Mouse (Mus musculus) heart, postnatal 10 days (tissue): Measurements from ENCODE around the gene Pdcd10. TPM values are rescaled to one million over a fixed set of nuclear protein-coding genes. Genes with fewer than 3 reads are reported as not detected.
A peak's percentile ranks its signal among the peaks of the same experiment; 100 is the strongest.

Experiments
- DNase-seq, 2 experiments: peaks; one replicate each; pipeline ENCODE4 v3.0.0; 2021
- intact Hi-C: fragments of 180-260 bp; cut with DNase I; formaldehyde crosslinking; loops from one replicate; pipeline ENCODE4 v1.15.1; 2025
- total RNA-seq, 2 experiments: library from RNA; stranded (reverse); gene quantifications; 2 replicates each; pipeline ENCODE4 v1.2.3; 2021

Gene Pdcd10
- total RNA-seq, result 10 to 100 TPM; 36.2 to 37.1 TPM

DNA sequence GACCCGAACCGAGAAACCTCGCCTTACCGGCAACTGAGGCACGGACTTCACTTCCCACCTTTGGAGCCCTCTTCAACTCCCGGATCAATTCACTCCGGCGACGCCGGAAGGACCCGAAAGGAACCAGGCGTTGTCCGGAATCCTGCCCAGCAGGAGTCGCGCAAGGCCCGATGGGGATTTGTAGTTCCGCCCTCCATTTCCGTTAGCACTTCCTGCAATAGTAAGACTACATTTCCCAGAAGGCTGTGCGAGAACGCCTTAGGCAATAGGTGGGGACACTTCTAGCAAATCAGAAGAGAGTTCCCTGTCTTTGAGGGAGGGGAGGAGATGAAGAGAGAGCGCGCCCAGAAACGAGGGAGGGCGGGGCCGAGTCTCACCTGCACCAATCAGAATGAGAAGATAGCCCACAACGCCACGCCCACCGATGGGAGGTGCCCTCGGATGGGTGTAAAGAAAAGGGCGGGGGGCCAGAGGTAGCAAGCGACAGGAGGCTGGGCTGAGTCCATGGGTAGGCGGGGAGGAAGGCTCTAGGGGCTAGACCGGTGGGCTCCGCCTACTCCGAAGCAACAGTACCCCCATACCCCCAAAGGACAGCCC lies at the start of gene Pdcd10:
Pdcd10 (minus strand) TSS at position 162 of the 597 bp plus-strand sequence.
- intact Hi-C loops, result no loop called here
- peak; percentile 99 for DNase-seq

GRCm38 (mm10) chr3:75584898-75585297 lies 28.2 kb upstream of the Pdcd10 start:
- no peak for DNase-seq
- intact Hi-C loops, result no loop called here

- DNase-seq, result peak in 1 of 2 experiments; percentile 4
Observed at GRCm38 (mm10) chr3:75583293-75583692, 26.6 kb upstream of the Pdcd10 start.

DNA sequence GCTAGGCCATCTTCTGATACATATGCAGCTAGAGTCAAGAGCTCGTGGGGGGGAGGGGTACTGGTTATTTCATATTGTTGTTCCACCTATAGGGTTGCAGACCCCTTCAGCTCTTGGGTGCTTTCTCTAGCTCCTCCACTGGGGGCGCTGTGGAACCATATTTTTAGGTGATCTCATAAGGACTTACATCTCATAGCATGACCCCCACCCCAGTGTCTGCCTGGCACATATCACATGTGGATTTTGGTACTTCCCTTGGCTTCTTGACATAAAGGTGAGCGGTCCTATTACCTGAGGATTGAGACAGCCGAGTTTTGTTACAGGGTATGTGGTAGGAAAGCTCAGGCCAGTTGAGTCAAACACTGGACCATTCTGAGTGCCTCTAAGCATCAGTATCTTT lies 22.7 kb upstream of the Pdcd10 start:
- peak in 1 of 2 experiments; percentile 25 for DNase-seq
- intact Hi-C loops, result no loop called here

More at GRCm38 (mm10) chr3:75583293-75583692, 26.6 kb upstream of the Pdcd10 start:
- intact Hi-C loops, result no loop called here

DNA sequence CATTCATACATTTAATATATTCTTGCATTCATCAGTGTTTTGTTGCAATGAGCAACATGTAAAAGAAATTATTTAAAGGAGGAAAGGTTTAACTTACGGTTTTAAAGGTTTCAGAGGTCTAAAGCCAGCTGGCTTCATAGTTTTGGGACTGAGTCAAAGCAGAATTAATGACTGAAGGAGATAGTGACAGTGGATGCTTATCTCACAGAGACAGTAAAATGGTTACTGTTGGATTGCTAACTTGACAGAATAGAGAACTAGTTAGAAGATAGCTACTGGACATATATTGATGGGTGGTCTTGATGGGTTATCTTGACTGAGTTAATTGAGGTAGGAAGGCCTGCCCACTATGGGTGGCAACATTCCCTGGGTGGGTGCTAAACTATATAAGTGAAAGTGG lies 18.9 kb upstream of the Pdcd10 start:
- intact Hi-C loops, result no loop called here
- DNase-seq, result no peak

- DNase-seq, result no peak
- intact Hi-C loops, result no loop called here
Observed at GRCm38 (mm10) chr3:75574074-75574473, 17.4 kb upstream of the Pdcd10 start.

DNA sequence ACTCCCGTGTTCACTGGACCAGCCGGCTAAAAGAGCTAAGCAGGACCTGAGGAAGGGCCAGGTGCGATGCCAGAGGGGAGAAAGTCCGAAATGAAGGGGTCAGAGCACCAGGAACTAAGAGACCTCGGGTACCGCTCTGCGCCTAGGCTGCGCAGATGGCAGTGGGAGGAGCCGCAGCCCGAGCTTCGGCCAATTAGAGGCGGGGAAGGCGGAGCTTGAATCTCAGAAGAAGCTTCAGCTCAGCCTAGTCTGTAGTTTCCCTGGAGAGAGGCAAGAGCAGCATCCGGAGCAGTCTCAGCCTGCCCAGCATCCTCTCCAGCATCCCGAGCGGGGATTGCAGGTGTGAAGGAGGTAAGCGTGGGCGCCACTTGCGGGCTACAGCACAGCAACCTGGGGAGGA lies 636 bp upstream of the Pdcd10 start, which contains the start of gene Serpini1:
Serpini1 (plus strand) TSS at position 256 of the 400 bp plus-strand sequence.
- intact Hi-C loops, result no loop called here
- peak; percentile 89 to 91 for DNase-seq

GRCm38 (mm10) chr3:75556121-75556694 lies 448 bp downstream of the Pdcd10 start:
- no peak for DNase-seq
- intact Hi-C loops, result no loop called here

DNA sequence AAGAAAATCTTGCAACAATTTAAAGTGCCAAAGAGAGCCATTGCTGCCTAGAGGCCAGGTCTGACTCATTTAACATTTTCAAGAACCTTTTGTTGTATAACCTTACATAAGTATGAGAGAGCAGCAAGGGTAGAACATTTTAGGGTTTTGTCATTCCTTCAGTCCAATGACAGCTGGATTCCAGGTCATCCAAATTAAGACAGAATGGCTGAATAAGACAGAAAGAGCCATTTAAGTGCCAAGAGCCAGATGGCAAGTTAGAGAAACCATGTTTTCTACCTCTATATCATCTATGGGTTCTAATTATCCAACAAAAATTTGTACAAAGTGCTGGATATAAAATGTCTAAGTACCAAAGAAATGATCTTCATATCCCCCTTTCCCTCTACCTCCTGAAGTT lies 5.4 kb downstream of the Pdcd10 start:
- no peak for DNase-seq
- intact Hi-C loops, result no loop called here

DNA sequence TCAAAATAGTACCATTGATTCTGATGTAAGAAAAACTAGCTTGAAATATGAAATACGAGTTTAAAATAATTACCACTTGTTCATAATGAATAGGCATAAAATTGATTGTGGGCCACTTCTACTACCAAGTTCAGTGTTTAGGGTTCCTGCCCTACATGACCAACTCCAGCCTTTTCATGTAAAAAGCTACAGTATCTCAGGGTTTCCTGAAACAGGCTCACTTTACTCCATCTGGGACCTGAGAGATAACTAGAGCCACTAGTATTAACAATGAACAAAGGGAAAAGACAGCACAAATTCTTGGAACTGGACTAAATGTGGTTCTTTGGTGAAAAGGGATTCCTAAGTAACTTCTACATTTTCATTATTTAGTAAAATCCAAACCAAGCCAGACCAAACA lies 12.4 kb downstream of the Pdcd10 start:
- no peak for DNase-seq
- intact Hi-C loops, result no loop called here

GRCm38 (mm10) chr3:75542852-75543251 lies 13.8 kb downstream of the Pdcd10 start:
- intact Hi-C loops, result no loop called here
- peak; percentile 43 to 50 for DNase-seq

GRCm38 (mm10) chr3:75541259-75541658 lies 15.4 kb downstream of the Pdcd10 start:
- intact Hi-C loops, result no loop called here
- no peak for DNase-seq

- intact Hi-C loops, result no loop called here
- no peak for DNase-seq
Observed at GRCm38 (mm10) chr3:75534045-75534834, 22.4 kb downstream of the Pdcd10 start.

DNA sequence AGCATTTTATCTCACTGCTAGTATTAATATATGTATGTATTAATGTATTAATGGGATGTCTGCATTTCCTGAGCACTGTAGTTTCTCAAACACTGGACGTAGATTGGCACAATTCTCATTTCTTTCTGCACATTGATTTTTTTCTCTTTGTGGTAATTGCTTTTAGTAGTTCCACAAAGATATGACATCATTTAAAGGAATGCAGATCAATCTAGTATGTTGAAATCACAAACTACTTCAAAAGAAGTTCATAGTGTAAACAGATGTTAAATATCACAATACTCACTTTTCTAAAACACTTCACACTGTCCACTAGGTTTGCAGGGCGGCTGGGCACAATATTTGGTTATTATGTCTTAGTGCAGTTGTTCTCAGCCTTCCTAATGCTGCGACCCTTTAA lies 25.6 kb downstream of the Pdcd10 start:
- intact Hi-C loops, result no loop called here
- DNase-seq, result no peak

GRCm38 (mm10) chr3:75522527-75522926 lies 34.1 kb downstream of the Pdcd10 start:
- intact Hi-C loops, result no loop called here
- DNase-seq, result no peak

DNA sequence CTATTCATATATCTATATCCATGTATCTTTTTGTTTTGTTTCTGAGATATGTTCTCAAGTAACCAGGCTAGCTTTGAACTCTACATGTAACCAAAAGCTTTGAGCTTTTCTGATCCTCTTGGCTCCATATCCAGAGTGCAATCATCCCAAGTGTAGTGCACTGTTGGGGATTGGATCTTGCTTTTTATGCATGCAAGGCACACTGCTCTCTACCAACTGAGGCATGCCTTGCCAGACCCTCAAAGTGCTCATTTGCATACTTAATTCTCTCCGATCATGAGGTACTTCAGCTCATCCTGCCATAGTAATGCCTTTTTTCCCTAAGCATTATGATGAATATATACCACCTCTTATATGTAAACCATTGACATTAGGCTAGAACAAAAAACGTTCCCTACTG lies 35.3 kb downstream of the Pdcd10 start:
- intact Hi-C loops, result no loop called here
- no peak for DNase-seq

- DNase-seq, result peak; percentile 37 to 68
- intact Hi-C loops, result loop anchor here (2.0 to 10.0 kb wide), 2 partner anchors 197 to 299 kb away; no protein-coding TSS in a partner anchor
Observed at GRCm38 (mm10) chr3:75517631-75518250, 38.9 kb downstream of the Pdcd10 start.

DNA sequence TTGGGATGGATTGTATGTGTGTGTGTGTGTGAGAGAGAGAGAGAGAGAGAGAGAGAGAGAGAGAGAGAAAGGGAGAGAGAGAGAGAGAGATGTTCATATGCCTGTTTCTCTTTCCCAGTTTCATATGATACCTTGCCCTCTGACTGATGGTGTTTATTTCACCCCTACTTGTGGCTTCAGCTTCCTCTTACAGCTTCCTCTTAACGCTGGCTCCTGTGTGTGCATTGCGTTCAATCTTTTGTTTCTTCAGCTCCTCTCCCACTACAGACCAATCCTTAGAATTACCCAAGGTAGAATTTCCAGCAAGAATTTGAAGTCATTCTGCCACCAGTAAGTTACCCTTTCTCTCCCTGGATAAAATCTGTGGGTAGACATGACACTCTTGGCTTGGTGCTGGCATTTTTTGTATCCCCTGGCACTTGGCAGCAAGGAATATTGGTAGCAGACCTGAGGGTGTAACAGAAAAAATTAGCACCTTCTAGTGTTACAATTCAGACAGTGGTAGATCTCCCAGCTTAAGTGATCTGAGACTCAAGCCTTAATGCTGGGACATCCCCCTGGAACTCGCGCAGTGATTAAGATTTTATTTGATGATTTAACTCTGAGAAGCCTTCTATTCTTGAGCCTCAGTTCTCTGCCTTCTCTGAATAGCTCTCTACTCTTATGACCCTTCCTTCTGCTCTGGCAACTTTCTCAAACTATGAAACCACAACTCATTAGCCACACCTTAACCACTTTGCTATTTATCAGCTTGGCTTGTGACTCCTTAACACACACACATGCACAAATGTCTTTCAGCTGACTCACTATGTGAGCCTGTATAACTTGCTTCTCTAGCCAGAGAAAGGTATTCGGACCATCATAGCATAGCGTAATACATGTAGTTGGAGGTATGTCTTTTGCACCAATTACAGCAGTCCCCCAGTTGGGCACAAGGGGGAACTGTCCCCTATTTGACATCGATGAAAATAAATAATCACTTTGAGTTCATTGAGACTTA lies 57.4 kb downstream of the Pdcd10 start:
- DNase-seq, result no peak
- intact Hi-C loops, result no loop called here

DNA sequence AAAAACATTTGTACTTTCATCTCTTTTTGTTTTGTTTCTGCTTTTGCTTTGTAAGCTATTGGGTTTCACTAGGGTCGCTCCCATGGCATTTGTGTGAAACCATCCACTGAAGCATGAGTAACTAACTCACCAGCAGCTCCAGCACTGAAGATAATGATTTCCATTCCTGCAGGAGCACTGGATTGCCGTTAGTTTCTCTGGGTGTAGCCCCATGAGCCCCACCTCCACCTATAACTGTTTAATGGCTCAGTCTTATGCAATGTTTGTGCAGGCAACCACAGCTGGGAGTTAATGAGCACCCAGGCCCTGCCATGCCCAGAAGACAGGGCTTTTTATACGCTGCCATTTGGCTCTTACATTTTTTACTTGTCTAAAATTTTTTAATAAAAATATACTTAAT lies 63.7 kb downstream of the Pdcd10 start:
- intact Hi-C loops, result no loop called here
- DNase-seq, result no peak

GRCm38 (mm10) chr3:75482056-75482455 lies 74.6 kb downstream of the Pdcd10 start, which contains the start of gene Wdr49:
TSS of gene Wdr49 (minus strand) at chr3:75482156.
- intact Hi-C loops, result no loop called here
- DNase-seq, result no peak
